30 mouse cellular contexts compared by ENCODE assay signal in genomic region chr16:25282563-25282962, GRCm38 (mm10). TPM values are rescaled to one million over a fixed set of nuclear protein-coding genes. Genes with fewer than 3 reads are reported as not detected.
DNase-seq lines count a peak whose midpoint lies in the region; ATAC-seq and TF ChIP-seq lines count a peak whose summit lies in the region.
"Had no signal": no experiment of that assay in that cellular context is flagged by ENCODE, and none has a peak within 500 bp of the region (broad histone marks: within the 10 kb centered on the region; RNA-seq: fewer than 3 reads in every experiment).

No protein-coding gene starts in this region.

- 0 out of 2 replicates have a peak, but pooled peaks have one; percentile 27 for ATAC-seq in intestine, embryonic 14.5 days (replicated peaks; ENCODE audit: low FRiP score, low TSS enrichment, low read depth)
- ATAC-seq in intestine, embryonic 16.5 days: no peak; the same call in 1 of the 2 replicates
- peak; percentile 85 for ATAC-seq in stomach, postnatal 0 days (ENCODE audit: low FRiP score, low TSS enrichment)
- ATAC-seq: activated CD4-positive, CD25-positive, alpha-beta regulatory T cell, adult 4 months; CD4-positive, CD25-positive, alpha-beta regulatory T cell, adult 4 months; forebrain, embryonic 14.5 days; forebrain, embryonic 16.5 days; Patski had no signal

- WGBS in intestine, embryonic 14.5 days: 79% methylated on average over 4 of the region's 4 CpGs
- WGBS in intestine, embryonic 16.5 days: 73% methylated on average over 4 of the region's 4 CpGs
- WGBS in stomach, postnatal 0 days: 58% methylated on average over 4 of the region's 4 CpGs

- no peak overlapping the region for H3K27ac ChIP-seq in intestine, embryonic 14.5 days (ENCODE audit: low read depth)
- H3K27ac ChIP-seq in intestine, embryonic 16.5 days (ENCODE audit: low read length): no peak overlapping the region
- H3K27ac ChIP-seq in stomach, postnatal 0 days (replicated peaks): peak overlapping the region; percentile 79
- H3K27ac ChIP-seq: embryonic facial prominence, embryonic 13.5 days; embryonic facial prominence, embryonic 15.5 days; forebrain, embryonic 10.5 days; forebrain, embryonic 12.5 days had no signal

- no peak overlapping the region for H3K4me3 ChIP-seq in intestine, embryonic 14.5 days (ENCODE audit: low read depth, low read length)
- no peak overlapping the region for H3K4me3 ChIP-seq in intestine, embryonic 16.5 days (ENCODE audit: low read length)
- no peak overlapping the region for H3K4me3 ChIP-seq in stomach, postnatal 0 days (ENCODE audit: low read depth, low read length)
- H3K4me3 ChIP-seq: embryonic facial prominence, embryonic 13.5 days; embryonic facial prominence, embryonic 15.5 days; erythroblast, embryonic 14.5 days; forebrain, embryonic 10.5 days; forebrain, embryonic 12.5 days had no signal

- H3K9me3 ChIP-seq in intestine, embryonic 14.5 days (ENCODE audit: control insufficient read depth, low read length): no peaks in the 10 kb centered on the region
- H3K9me3 ChIP-seq in intestine, embryonic 16.5 days (ENCODE audit: control insufficient read depth, low read length): no peaks in the 10 kb centered on the region
- no peaks in the 10 kb centered on the region for H3K9me3 ChIP-seq in stomach, postnatal 0 days (ENCODE audit: control insufficient read depth, low read length)
- H3K9me3 ChIP-seq: embryonic facial prominence, embryonic 13.5 days; embryonic facial prominence, embryonic 15.5 days; forebrain, embryonic 10.5 days; forebrain, embryonic 12.5 days had no signal

- no peaks in the 10 kb centered on the region for H3K4me1 ChIP-seq in intestine, embryonic 14.5 days (replicated peaks; ENCODE audit: control insufficient read depth, insufficient read depth, low read length)
- H3K4me1 ChIP-seq in intestine, embryonic 16.5 days (ENCODE audit: control insufficient read depth, insufficient read depth, low read length): 0 out of 2 replicates have a peak, but pooled peaks cover 3% of the 10 kb centered on the region
- no peaks in the 10 kb centered on the region for H3K4me1 ChIP-seq in stomach, postnatal 0 days (replicated peaks; ENCODE audit: control insufficient read depth, insufficient read depth)
- H3K4me1 ChIP-seq: embryonic facial prominence, embryonic 13.5 days; embryonic facial prominence, embryonic 15.5 days; forebrain, embryonic 10.5 days; forebrain, embryonic 12.5 days had no signal

- TF ChIP-seq CTCF in stomach, postnatal 0 days (IDR thresholded peaks at IDR 0.05; ENCODE audit: low read depth): no peak

- TF ChIP-seq EP300 in stomach, postnatal 0 days (optimal IDR thresholded peaks at IDR 0.05): no peak

- H3K36me3 ChIP-seq in intestine, embryonic 14.5 days (ENCODE audit: control insufficient read depth, insufficient read depth, low read length): no peaks in the 10 kb centered on the region
- no peaks in the 10 kb centered on the region for H3K36me3 ChIP-seq in intestine, embryonic 16.5 days (ENCODE audit: control insufficient read depth, insufficient read depth, low read length)
- no peaks in the 10 kb centered on the region for H3K36me3 ChIP-seq in stomach, postnatal 0 days (ENCODE audit: control insufficient read depth, insufficient read depth, low read length)
- H3K36me3 ChIP-seq: embryonic facial prominence, embryonic 13.5 days; embryonic facial prominence, embryonic 15.5 days; forebrain, embryonic 10.5 days; forebrain, embryonic 12.5 days; G1E had no signal

- no peaks in the 10 kb centered on the region for H3K27me3 ChIP-seq in intestine, embryonic 14.5 days (replicated peaks; ENCODE audit: control insufficient read depth, insufficient read depth, low read length)
- no peaks in the 10 kb centered on the region for H3K27me3 ChIP-seq in intestine, embryonic 16.5 days (replicated peaks; ENCODE audit: control insufficient read depth, insufficient read depth, low read length)
- no peaks in the 10 kb centered on the region for H3K27me3 ChIP-seq in stomach, postnatal 0 days (ENCODE audit: control insufficient read depth, insufficient read depth, low read length)
- H3K27me3 ChIP-seq: CH12.LX; embryonic facial prominence, embryonic 13.5 days; embryonic facial prominence, embryonic 15.5 days; forebrain, embryonic 12.5 days had no signal

- no peak for DNase-seq in intestine, embryonic 14.5 days (ENCODE audit: low spot score)
- peak; percentile 47 for DNase-seq in urinary bladder, postnatal 14 days (ENCODE audit: low spot score)
- DNase-seq in urinary bladder, adult 2 months (ENCODE audit: low spot score): no peak
- DNase-seq in stomach, postnatal 0 days (ENCODE audit: low spot score): no peak
- DNase-seq in liver: no peak
- DNase-seq: adrenal gland, adult 8-10 months; adrenal gland, postnatal 14 days; adrenal gland, postnatal 36 days; B cell, adult 2 months; cerebellum, adult 11 months; cerebellum, adult 18-20 months; cerebellum, adult 8-10 months; cerebellum, adult 9-11 months; cerebellum, postnatal 14 days; cerebellum, postnatal 36 days; embryo, embryonic 11 days had no signal

- no peak overlapping the region for H3K4me2 ChIP-seq in intestine, embryonic 14.5 days (ENCODE audit: low read length)
- no peak overlapping the region for H3K4me2 ChIP-seq in intestine, embryonic 16.5 days (ENCODE audit: low read depth, low read length)
- no peak overlapping the region for H3K4me2 ChIP-seq in stomach, postnatal 0 days (replicated peaks; ENCODE audit: low read depth)
- H3K4me2 ChIP-seq: embryonic facial prominence, embryonic 13.5 days; embryonic facial prominence, embryonic 15.5 days; forebrain, embryonic 12.5 days had no signal

- H3K9ac ChIP-seq in intestine, embryonic 14.5 days (ENCODE audit: low read length): no peak overlapping the region
- H3K9ac ChIP-seq in intestine, embryonic 16.5 days (ENCODE audit: low read depth, low read length): no peak overlapping the region
- no peak overlapping the region for H3K9ac ChIP-seq in stomach, postnatal 0 days (ENCODE audit: low read length)
- H3K9ac ChIP-seq: embryonic facial prominence, embryonic 13.5 days; embryonic facial prominence, embryonic 15.5 days; forebrain, embryonic 12.5 days had no signal

RNA-seq across cellular contexts. Expression of gene Tprg, which starts 4.1 kb away (rescaled TPM):
- polyA plus RNA-seq in intestine, embryonic 14.5 days (2014; fragmentation: Nextera tagmentation; extraction: Ambion mirVana): 0.22 TPM in 1 of 2 replicates, not detected in the other
- polyA plus RNA-seq in intestine, embryonic 16.5 days (2015; fragmentation: Nextera tagmentation; extraction: Ambion mirVana): 0.21 TPM in 1 of 2 replicates, not detected in the other
- polyA plus RNA-seq in urinary bladder, adult 2 months (2012; rRNA removed): 0.78 and 1.0 TPM in 2 replicates
- polyA plus RNA-seq in stomach, postnatal 0 days (2015; fragmentation: Nextera tagmentation; extraction: Ambion mirVana): 41.0 and 43.6 TPM in 2 replicates
- polyA plus RNA-seq: activated CD4-positive, CD25-positive, alpha-beta regulatory T cell, adult 4 months; CD4-positive, CD25-positive, alpha-beta regulatory T cell, adult 4 months; embryonic facial prominence, embryonic 11.5 days; erythroblast, embryonic 14.5 days; forebrain, embryonic 10.5 days; forebrain, embryonic 12.5 days; forebrain, embryonic 14.5 days; G1E had no signal

Comparison
In these comparisons a context has a peak if more than half of its experiments do, and no peak if none do; other contexts are left out.
1. RNA of gene Tprg, which starts 4.1 kb away (polyA plus RNA-seq): 41.0 to 43.6 TPM in stomach, postnatal 0 days; 0.78 to 1.0 TPM in urinary bladder, adult 2 months, 0.22 TPM in intestine, embryonic 14.5 days and 0.21 TPM in intestine, embryonic 16.5 days; every median in the first group is over 10 times any median in the second.